Mouse (Mus musculus): ENCODE measurements around the gene Krtap19-2. TPM values are rescaled to one million over a fixed set of nuclear protein-coding genes. Genes with fewer than 3 reads are reported as not detected.

Gene Krtap19-2
- not detected in 2 replicates for polyA plus RNA-seq (2012; rRNA removed)

GRCm38 (mm10) chr16:88874169-88874568 is at the start of gene Krtap19-2:
Gene Krtap19-2 (minus strand): TSS chr16:88874269.
- WGBS, result 96% methylated on average over 3 of the region's 3 CpGs
- no peak for DNase-seq

DNA sequence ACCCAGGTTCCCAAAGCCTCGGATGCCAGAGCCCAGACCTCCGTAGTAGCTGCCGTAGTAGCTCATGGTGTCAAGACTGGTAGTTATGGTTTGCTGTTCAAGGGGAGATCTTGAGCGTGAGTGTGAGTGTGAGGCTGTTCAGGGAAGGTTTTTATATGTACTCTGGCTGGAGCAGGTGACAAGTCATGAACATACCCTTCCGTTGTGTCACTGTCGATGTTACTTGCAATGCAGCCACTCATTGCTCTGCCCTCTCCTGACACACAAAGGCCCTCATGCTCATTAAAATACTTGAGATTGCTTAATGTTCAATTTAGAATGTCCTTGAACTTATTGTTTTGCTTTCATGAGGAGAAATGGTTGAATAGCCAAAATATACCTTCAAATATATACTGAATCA is 22.3 kb upstream of the Krtap19-2 start, which contains the start of gene Krtap19-5:
Krtap19-5 (minus strand) TSS at position 101 of the 400 bp plus-strand sequence.
- no peaks in the 10 kb centered on the region for H3K27me3 ChIP-seq (ENCODE audit: control insufficient read depth, insufficient read depth, low read length)
- no peak for DNase-seq
- TF ChIP-seq CTCF (IDR thresholded peaks at IDR 0.05; ENCODE audit: borderline replicate concordance, insufficient read depth, low read depth, low read length) (no peak), POLR2A (IDR thresholded peaks at IDR 0.05; ENCODE audit: borderline replicate concordance, insufficient read depth, low read length) (no peak)
- no peak within 1 kb of the TSS for H3K4me3 ChIP-seq (replicated peaks; ENCODE audit: insufficient read depth, low read depth, low read length)
- H3K27ac ChIP-seq (ENCODE audit: insufficient read depth, low read length), result no peak within 1 kb of the TSS
- 95% methylated on average over 6 of the region's 6 CpGs for WGBS
- no peaks in the 10 kb centered on the region for H3K4me1 ChIP-seq (ENCODE audit: control insufficient read depth, insufficient read depth, low read length)

More at GRCm38 (mm10) chr16:88874169-88874568, at the start of gene Krtap19-2:
- Histone ChIP-seq H3K4me3 (replicated peaks; ENCODE audit: insufficient read depth, low read depth, low read length) (no peak within 1 kb of the TSS), H3K27ac (ENCODE audit: insufficient read depth, low read length) (no peak within 1 kb of the TSS), H3K4me1 (ENCODE audit: control insufficient read depth, insufficient read depth, low read length) (no peaks in the 10 kb centered on the region), H3K27me3 (ENCODE audit: control insufficient read depth, insufficient read depth, low read length) (no peaks in the 10 kb centered on the region)
- TF ChIP-seq POLR2A (IDR thresholded peaks at IDR 0.05; ENCODE audit: borderline replicate concordance, insufficient read depth, low read length) (no peak), CTCF (IDR thresholded peaks at IDR 0.05; ENCODE audit: borderline replicate concordance, insufficient read depth, low read depth, low read length) (no peak)

DNA sequence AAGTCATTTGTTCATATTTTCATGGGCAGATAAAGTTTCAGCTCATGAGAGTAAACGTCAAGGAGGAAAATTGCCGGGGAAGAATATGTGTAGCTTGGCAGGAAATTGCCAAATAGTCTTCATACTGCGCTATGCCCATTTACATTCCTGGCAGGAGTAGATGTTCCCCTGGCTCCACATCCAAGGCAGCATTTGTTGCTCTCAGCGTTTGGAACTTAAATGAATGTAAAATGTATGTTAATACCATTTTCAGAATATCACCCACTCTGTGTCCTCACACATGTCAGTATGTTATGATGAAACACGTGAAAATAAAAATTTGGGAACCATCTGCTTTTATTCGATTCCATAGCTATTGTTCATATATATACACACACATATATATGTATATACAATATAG is 12.8 kb upstream of the Krtap19-2 start:
- Histone ChIP-seq H3K27ac (ENCODE audit: insufficient read depth, low read length) (no peak overlapping the region), H3K4me3 (replicated peaks; ENCODE audit: insufficient read depth, low read depth, low read length) (no peak overlapping the region), H3K27me3 (ENCODE audit: control insufficient read depth, insufficient read depth, low read length) (no peaks in the 10 kb centered on the region), H3K4me1 (ENCODE audit: control insufficient read depth, insufficient read depth, low read length) (no peaks in the 10 kb centered on the region)
- 69% methylated on average over 6 of the region's 6 CpGs for WGBS
- DNase-seq, result no peak
- TF ChIP-seq POLR2A (IDR thresholded peaks at IDR 0.05; ENCODE audit: borderline replicate concordance, insufficient read depth, low read length) (no peak), CTCF (IDR thresholded peaks at IDR 0.05; ENCODE audit: borderline replicate concordance, insufficient read depth, low read depth, low read length) (no peak)

DNA sequence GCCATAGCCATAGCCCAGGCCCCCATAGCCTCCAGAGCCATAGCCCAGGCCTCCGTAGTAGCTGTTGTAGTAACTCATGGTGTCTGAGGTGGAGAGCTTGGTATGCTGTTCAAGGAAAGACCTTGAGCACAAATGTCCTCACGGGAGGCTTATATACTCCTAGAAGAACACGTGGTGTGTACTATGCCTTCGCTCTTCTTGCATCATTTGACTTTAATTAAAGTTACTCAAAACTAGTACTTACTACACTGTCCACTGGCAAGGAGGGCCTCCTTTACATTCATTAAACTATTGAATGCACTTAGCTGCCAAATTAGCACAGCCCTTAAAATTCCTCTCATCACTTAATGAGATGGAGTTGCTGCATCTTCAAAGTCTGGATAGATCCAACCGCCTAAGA is 10.9 kb upstream of the Krtap19-2 start, which contains the start of gene Krtap19-4:
Krtap19-4 (minus strand) TSS at position 101 of the 400 bp plus-strand sequence.
- WGBS, result 93% methylated on average over 5 of the region's 5 CpGs

GRCm38 (mm10) chr16:88877938-88878337 is 3.9 kb upstream of the Krtap19-2 start, which contains the start of gene Krtap19-3:
Gene Krtap19-3 (minus strand): TSS chr16:88878038.
- Histone ChIP-seq H3K4me1 (ENCODE audit: control insufficient read depth, insufficient read depth, low read length) (no peaks in the 10 kb centered on the region), H3K27ac (ENCODE audit: insufficient read depth, low read length) (no peak within 1 kb of the TSS), H3K27me3 (ENCODE audit: control insufficient read depth, insufficient read depth, low read length) (no peaks in the 10 kb centered on the region), H3K4me3 (replicated peaks; ENCODE audit: insufficient read depth, low read depth, low read length) (no peak within 1 kb of the TSS)
- TF ChIP-seq CTCF (IDR thresholded peaks at IDR 0.05; ENCODE audit: borderline replicate concordance, insufficient read depth, low read depth, low read length), result no peak
- no peak for TF ChIP-seq POLR2A (IDR thresholded peaks at IDR 0.05; ENCODE audit: borderline replicate concordance, insufficient read depth, low read length)
- WGBS, result 94% methylated on average over 2 of the region's 2 CpGs
- DNase-seq, result no peak

More for the DNA sequence above, 10.9 kb upstream of the Krtap19-2 start, which contains the start of gene Krtap19-4:
- H3K27me3 ChIP-seq (ENCODE audit: control insufficient read depth, insufficient read depth, low read length), result no peaks in the 10 kb centered on the region
- H3K4me1 ChIP-seq (ENCODE audit: control insufficient read depth, insufficient read depth, low read length), result no peaks in the 10 kb centered on the region
- H3K27ac ChIP-seq (ENCODE audit: insufficient read depth, low read length), result no peak within 1 kb of the TSS
- no peak for DNase-seq
- H3K4me3 ChIP-seq (replicated peaks; ENCODE audit: insufficient read depth, low read depth, low read length), result no peak within 1 kb of the TSS
- TF ChIP-seq CTCF (IDR thresholded peaks at IDR 0.05; ENCODE audit: borderline replicate concordance, insufficient read depth, low read depth, low read length) (no peak), POLR2A (IDR thresholded peaks at IDR 0.05; ENCODE audit: borderline replicate concordance, insufficient read depth, low read length) (no peak)

DNA sequence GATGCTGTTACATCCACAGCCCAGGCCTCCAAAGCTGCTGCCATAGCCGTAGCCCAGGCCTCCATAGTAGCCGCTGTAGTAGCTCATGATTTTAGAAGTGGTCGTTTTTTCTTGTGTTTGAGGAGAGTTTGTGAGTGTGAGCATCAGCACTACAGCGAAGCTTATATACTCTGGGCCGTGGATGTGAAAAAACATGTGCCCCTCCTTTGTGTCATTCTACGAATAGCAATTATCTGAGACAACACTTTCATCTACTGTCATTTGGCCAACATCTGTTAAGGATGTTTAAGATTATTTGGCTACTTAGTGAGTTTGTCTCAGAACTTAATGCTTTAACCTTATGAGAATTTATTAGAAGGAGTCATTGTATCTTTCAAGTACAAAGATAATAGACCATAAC is 4.8 kb downstream of the Krtap19-2 start, which contains the start of gene Krtap19-1:
Krtap19-1 (minus strand) TSS at position 101 of the 400 bp plus-strand sequence.
- TF ChIP-seq POLR2A (IDR thresholded peaks at IDR 0.05; ENCODE audit: borderline replicate concordance, insufficient read depth, low read length), result no peak
- TF ChIP-seq CTCF (IDR thresholded peaks at IDR 0.05; ENCODE audit: borderline replicate concordance, insufficient read depth, low read depth, low read length), result no peak
- no peak within 1 kb of the TSS for H3K4me3 ChIP-seq (replicated peaks; ENCODE audit: insufficient read depth, low read depth, low read length)
- no peaks in the 10 kb centered on the region for H3K4me1 ChIP-seq (ENCODE audit: control insufficient read depth, insufficient read depth, low read length)
- H3K27me3 ChIP-seq (ENCODE audit: control insufficient read depth, insufficient read depth, low read length), result no peaks in the 10 kb centered on the region
- DNase-seq, result no peak
- no peak within 1 kb of the TSS for H3K27ac ChIP-seq (ENCODE audit: insufficient read depth, low read length)
- 87% methylated on average over 6 of the region's 6 CpGs for whole genome bisulfite sequencing

DNA sequence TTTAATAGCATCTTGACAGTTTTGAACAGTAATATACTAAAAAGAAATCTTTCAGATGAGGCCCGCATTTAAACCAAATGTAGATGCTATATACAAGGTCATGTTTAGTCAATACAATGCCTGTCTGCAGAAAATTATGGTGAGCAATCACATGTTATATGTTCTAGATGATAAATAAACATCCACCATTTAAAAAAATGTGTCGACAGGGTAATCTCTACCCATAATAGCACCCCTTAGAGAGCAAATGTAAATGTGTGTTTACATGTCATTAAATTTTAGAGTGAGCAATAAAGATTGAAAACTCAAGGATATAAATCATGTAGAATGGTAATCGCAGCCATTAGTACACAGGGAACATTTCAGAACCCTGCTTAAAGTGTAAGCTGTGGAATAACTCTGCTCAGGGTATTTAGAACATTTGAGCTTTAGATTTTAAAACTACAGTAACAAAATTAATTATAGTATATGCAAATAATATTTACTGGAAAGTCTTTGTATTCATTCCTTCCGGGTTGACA is 9.1 kb downstream of the Krtap19-2 start:
- Histone ChIP-seq H3K4me1 (ENCODE audit: control insufficient read depth, insufficient read depth, low read length) (no peaks in the 10 kb centered on the region), H3K27me3 (ENCODE audit: control insufficient read depth, insufficient read depth, low read length) (no peaks in the 10 kb centered on the region), H3K4me3 (replicated peaks; ENCODE audit: insufficient read depth, low read depth, low read length) (no peak overlapping the region), H3K27ac (ENCODE audit: insufficient read depth, low read length) (no peak overlapping the region)
- no peak for DNase-seq
- TF ChIP-seq POLR2A (IDR thresholded peaks at IDR 0.05; ENCODE audit: borderline replicate concordance, insufficient read depth, low read length) (no peak), CTCF (IDR thresholded peaks at IDR 0.05; ENCODE audit: borderline replicate concordance, insufficient read depth, low read depth, low read length) (no peak)
- WGBS, result 94% methylated on average over 4 of the region's 4 CpGs

GRCm38 (mm10) chr16:88851450-88851849 is 22.6 kb downstream of the Krtap19-2 start:
- H3K27me3 ChIP-seq (ENCODE audit: control insufficient read depth, insufficient read depth, low read length), result no peaks in the 10 kb centered on the region
- TF ChIP-seq CTCF (IDR thresholded peaks at IDR 0.05; ENCODE audit: borderline replicate concordance, insufficient read depth, low read depth, low read length), result peak; percentile 56
- no peak for TF ChIP-seq POLR2A (IDR thresholded peaks at IDR 0.05; ENCODE audit: borderline replicate concordance, insufficient read depth, low read length)
- no peaks in the 10 kb centered on the region for H3K4me1 ChIP-seq (ENCODE audit: control insufficient read depth, insufficient read depth, low read length)
- WGBS, result 11% methylated on average over 5 of the region's 5 CpGs
- peak; percentile 5 to 11 for DNase-seq
- H3K4me3 ChIP-seq (replicated peaks; ENCODE audit: insufficient read depth, low read depth, low read length), result no peak overlapping the region
- no peak overlapping the region for H3K27ac ChIP-seq (ENCODE audit: insufficient read depth, low read length)
